Mouse (Mus musculus) CD4-positive, CD25-positive, alpha-beta regulatory T cell, adult 2 months (primary cell): ENCODE results near the gene Lima1.
"Not testable (repeated sequence)": the region's sequence is repeated elsewhere in the genome, so short reads cannot be mapped to it uniquely, and the experiment has no call there.

ENCODE experiments used
- DNase-seq: peaks from one replicate; pipeline ENCODE4 v3.0.0-alpha.2; 2012; ENCODE audit warnings: low read depth, low spot score

Gene Lima1

DNA sequence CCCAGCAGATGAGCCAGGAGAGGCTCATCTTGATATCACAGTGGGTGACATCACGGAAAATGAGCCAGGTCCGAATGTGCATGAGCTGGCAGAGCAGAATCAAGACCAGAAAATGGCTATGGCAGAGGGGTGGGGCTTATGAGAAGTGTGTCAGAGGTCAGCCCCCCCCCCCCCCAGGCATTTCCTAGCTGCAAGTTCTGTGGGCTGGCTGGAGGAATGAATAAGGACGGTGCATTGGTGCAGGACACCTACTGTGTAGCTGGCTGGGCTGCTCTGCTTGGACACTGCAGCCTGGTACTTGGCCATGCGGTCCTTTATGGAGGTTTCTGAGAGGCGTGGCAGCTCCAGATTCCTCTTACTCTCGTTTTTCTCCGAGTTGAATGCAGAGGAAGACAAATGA is 69.1 kb downstream of the Lima1 start:
- no peak for DNase-seq

DNA sequence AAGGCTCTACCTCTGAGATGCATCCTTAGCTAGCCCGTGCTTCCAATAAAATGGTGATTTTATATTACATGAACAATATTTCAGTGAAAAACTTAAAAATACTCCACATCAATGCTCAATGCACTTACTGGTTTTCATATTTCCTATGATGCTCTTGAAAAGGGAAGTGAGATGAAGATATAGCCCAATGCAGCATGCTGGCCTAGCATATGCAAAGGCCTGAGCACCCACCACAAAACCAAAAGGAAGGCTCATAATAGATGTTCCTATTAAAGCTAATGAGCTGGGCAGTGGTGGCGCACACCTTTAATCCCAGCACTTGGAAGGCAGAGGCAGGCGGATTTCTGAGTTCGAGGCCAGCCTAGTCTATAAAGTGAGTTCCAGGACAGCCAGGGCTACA is 69.6 kb downstream of the Lima1 start:
- no peak for DNase-seq

DNA sequence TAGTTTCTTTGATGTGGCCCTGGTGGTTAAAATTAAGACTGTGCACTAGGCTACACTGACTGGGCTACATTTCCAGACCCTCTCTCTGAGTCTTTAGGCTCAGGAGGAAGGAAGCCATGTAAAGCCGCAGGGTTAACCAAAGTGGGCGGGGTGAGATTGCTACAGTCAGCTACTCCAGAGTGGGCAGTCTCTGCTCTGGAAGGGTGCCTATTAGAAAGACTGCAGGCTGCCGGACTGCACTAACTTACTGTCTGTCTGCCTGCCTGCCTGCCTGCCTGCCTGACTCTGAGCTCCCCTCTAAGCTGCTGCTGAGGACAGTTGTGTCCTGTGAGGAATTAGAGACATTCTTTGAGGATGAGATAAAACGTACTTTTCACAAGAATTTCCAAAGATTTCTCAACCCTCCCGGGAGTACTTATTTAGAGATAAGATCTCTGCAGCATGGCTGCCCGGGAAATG is 72.0 kb downstream of the Lima1 start:
- DNase-seq, result peak; percentile 46

DNA sequence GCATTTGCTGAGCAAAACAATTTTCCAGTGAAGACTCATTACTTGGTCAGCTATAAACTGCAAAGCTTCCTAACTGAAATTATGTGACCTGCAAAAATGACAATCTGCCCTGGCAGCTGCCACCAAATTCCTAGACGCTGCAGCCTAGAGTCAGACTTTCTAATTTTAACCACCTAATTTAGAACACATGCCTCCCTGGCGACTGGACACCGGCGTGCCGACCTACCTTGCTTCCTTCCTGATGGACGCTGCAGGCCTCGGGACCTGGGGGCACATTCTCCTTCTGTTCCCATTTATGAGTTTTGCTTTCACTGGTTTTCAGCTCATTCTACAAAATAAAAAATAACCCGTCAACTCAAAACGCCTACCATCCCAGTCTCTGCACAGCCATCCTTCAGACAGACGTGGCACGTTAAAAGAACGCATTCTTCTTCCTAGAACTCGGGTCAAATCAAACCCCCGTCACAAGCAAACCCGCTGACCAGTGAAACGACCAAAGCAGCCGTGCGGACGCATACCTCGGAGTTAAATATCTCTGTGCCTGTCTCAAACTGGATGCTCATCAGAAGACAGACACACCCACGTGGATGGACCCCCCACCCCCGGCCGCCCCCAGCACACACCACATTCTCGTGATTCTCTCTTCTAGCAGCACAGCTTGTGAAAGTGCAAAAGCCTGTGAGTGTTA is 73.2 kb downstream of the Lima1 start:
- DNase-seq, result no peak

DNA sequence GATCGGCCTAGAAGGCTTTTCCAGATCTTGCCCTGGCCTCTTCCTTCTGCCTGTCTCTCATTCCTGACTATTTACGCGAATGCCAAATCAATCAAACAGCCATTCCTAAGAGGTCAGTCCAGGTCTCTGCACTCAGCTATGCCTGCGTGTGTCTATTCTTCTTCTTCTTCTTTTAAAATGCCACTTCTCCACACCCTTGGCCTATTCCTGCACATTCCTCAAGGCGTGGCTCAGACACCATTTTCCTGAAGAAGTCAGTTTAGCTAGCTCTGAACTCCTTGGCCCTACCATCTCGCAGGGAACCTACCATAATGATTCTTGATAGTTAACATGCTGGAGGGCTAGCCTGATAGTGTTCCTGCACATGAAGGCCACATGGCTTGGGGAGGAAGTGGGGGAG is 75.5 kb downstream of the Lima1 start:
- no peak for DNase-seq

DNA sequence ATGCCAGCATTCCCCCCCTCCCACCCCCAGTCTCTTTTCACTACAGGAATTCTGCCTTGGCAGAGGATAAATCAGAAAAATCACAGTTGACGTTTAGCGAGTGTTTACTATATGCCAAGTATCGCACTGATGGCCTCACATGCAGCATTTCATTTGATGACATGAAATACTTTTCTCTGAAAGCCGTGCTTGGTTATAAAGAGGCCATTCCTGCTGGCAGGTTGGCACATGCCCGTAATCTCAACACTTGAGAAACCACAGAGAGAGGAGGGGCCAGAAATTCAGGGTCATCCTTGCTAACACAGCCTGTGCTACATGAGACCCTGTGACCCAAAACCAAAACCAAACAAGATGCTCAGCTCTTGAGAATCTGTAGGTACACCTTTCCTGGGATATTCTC is 77.4 kb downstream of the Lima1 start:
- no peak for DNase-seq

DNA sequence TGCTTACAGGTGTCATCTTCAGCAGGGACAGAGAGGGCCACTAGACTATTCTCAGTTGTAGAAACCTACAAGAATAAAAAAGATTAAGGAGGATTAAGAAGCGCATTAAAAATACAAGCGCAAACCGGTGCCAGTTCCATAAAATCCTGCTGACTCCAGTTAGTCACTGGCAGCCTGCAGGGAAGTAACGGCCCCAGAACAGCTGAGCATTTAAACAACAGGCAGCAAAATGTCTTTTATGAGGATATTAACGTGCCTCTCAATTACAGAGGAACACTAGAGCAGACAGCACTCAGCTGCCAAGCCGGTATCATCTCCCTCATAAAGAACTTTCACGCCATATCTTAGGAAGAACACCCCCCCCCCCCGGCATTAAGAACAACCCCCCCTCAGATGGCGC is 78.5 kb downstream of the Lima1 start:
- no peak for DNase-seq

DNA sequence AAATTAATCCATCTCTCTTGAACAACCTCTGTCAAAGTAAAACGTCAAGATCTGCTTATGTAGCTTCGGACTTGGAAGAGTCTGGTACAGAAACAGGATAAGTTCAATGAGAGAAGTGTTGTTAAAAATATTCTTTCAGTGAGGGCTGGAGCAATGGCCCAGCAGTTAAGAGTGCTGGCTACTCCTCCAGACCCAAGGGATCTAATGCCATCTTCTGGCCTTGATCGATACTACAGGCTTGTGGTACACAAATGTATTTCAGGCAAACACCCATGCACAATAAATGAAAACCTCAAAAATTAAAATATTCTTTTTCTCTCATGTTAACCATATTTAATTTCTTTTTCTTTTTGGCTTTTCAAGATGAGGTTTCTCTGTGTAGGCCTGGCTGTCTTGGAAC is 79.2 kb downstream of the Lima1 start:
- DNase-seq, result peak; percentile 40

DNA sequence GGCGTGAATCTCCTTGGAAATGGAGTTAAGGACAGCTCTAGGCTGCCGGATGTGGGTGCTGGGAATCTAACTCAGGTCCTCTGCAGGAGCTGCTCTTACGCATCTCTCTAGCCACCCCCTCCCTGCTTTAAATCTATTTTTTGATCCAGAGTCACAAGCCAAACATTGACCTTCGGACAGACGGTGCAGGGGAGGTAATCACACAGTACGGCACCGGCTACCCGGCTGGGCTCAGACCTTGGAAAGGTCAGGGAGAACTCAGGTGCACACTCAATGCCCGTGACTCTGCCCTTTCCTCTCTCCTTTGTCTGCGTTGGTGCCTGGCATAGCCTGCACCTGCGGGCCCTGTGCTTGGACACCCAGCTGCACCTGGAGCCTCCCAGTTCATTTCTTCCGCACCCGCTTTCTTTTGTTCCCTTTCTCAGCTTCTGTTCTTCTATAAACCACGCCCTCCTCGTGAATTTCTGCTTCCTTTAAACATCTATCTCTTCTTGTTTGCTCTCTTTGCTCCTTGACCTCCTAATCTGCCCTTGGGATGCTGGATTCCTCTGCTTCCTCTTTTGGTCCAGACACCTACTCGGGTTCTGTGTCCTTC is 82.9 kb downstream of the Lima1 start:
- DNase-seq, result no peak

DNA sequence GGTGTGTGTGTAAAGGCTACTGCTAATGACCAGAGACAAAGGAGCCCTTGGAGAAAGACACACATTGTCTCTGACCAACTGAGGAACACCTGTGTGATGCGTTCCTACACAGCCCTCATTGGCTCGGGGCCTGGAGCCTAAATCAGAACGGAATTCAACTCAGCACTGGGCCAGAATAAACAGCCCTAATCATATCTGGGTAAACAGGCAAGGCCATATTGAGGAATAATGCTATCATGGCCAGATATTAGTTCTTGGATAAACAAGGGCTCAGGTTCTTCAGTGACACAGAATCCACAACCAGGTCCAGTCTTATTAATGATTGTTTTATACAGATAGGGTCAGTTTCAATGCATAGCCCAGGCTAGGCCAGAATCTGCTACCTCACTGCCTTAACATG is 84.3 kb downstream of the Lima1 start:
- no peak for DNase-seq

DNA sequence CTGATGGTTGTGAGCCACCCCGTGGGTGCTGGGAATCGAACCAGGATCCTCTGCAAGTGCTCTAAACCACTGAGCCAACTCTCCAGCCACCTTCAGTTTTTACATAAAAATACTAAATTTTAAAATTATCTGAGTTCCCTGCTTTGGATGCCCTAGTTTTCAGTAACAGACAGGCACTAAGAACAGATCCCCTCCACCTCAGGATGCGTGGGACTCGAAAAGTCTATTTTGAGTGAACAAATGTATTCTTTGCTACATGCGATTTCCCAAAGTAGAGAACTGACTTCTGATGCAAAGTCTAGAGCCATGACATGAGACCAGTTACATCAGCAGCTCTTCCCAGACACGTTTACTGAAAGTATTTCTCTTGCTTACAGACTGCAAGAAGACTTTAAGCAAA is 84.8 kb downstream of the Lima1 start:
- no peak for DNase-seq

DNA sequence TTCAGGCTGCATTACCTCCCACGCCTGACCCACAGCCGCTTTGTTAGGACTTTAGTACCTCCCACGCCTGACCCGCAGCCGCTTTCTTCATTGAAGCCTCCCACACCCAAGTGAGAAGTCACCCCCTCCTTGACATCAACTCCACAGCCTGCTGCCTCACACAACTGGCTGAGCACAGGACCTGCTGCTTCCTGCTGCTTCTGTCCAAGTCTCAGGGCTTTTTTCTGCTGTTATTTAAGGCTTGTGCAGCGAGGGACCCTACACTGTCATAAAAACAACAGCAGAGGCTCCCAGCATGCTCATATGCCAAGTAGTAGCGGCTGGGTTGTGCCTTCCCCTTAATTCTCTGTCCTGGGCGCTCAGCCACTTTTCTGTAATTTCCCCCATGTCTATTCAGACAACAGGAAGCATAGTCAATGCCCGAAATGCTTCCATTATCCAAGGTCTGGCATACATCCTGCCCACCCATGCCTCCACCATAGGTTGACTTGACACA is 87.6 kb downstream of the Lima1 start:
- peak; percentile 54 for DNase-seq

DNA sequence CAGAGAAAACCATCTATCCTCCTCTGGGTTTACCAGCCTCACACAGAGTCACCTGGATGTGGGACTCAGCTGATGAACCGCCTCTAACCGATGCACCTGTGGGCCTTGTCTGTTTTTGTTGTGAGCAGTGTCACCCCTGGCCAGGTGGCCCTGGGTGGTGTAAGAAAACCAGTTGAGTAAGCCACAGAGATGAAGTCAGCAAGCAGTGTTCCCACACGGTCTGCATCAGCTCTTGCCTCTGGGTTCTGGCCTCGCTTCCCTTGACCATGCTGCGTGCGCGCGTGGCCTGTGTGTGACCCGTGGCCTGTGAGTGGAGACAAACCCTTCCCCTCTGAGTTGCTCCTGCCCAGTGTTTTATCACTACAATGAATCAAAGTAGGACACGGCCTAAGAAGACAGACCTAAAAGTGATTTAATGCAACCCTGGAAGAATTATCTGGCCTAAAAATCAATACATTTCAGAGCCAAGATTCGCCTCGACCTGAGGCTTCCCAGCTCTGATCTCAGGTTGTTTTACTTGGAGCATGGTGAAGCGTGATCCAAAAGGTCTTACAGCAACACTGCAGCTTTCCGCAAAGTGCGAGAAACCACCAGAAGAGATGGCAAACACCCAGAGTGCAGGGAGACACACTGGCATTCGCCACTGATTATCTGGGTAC is 96.5 kb downstream of the Lima1 start:
- DNase-seq, result no peak

DNA sequence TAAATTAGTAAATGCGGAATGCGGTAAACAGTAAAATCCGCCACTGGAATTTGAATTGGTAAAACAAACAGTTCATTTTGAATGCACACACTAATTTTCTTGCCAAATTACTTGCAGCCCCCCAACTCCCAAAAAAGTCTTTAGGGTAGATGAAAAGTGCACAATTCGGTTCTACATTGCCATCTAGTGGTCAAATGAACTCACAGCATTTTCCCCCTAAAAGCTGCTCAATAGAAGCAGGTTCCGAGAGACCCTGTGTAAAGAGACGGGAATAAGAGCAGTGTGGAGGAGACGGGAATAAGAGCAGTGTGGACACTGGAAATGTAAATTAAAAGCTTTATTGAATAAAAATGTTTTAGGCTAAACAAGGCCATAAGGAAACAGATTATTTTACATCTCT is 97.1 kb downstream of the Lima1 start:
- peak; percentile 72 for DNase-seq

DNA sequence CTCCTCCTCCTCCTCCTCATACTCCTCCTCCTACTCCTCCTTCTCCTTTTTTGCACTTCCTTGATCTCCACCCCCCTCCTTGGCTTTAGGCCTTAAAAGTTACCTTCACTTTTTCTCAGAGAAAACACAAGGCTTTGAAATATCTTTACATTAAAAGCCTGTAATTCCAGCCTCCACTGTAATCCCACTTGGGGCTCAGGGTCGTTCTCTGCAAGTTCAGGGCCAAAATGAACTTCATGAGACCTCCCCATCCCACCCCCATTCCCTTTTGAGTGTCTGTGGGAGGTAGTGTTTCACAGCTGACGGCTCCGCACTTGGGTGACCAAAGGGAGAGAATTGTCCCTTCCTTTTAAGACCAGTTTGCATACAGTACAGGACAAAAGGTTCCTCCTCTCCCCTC is 102.3 kb downstream of the Lima1 start:
- DNase-seq, result no peak

DNA sequence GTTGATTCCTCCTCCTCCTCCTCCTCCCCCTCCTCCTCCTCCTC is 102.6 kb downstream of the Lima1 start, which contains the start of gene Cers5:
Gene Cers5, minus strand, starts transcription at position 5 of the 44 bp plus-strand sequence.
- not testable (repeated sequence) for DNase-seq

DNA sequence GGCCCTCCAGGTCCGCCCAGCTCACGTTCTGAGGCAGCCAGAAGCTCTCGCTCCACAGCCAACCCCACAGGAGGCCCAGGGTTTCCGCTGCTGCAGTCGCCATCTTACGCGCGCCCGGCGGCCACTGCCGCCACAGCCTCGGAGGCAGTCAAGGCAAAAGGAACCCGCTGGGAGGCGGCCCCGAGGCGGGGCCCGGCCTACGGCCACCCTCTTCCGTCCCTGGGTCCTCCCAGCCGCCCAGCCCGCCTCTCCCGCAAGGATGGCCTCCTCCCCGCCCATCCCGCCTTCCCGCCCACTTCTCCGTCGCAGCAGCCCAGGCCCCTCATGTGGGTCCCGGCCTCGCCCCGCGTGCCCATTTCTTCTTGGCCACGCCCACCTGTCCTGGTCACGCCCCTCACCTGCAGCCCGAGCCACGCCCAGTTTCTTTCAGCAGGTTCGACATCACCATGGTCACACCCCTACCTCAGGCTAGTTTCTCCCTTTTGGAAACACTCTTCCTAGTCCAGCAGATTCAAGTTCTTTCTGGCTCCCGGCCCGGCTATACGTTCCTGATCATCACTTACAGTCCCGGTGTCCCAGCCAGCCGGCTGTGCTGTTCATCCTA is 102.9 kb downstream of the Lima1 start:
- peak; percentile 93 for DNase-seq

DNA sequence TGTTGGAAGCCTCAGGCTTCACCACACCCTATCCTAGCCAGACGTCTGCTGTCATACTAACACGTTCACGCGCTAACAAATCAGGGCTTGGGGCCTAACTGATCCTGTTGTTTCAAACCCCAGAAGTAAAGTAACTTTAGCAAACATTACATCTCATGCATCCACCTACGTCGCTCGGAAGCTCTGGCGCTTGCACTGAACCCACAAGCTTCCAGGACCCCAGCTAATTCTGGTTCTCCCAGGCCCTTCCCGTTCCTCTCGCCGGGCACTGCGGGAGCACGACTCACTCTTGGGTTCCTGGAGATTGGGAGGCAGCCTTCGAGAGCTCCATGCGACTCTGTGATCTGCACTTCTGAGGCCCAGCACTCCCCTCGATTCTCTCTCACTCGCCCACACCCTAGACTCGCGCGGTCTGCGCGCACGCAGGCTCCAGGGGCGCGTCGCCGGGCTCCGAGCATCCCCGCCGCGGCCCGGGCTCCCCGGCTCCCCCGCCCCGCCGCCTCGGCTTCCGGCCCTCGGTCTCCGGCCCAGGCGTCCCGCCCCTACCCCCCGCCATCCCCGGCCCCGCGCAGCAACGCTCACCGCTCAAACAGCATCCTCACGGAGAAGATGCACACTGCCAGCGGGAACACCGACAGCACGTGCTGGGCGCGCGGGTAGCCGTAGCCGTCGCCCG is 103.5 kb downstream of the Lima1 start:
- peak; percentile 56 for DNase-seq

DNA sequence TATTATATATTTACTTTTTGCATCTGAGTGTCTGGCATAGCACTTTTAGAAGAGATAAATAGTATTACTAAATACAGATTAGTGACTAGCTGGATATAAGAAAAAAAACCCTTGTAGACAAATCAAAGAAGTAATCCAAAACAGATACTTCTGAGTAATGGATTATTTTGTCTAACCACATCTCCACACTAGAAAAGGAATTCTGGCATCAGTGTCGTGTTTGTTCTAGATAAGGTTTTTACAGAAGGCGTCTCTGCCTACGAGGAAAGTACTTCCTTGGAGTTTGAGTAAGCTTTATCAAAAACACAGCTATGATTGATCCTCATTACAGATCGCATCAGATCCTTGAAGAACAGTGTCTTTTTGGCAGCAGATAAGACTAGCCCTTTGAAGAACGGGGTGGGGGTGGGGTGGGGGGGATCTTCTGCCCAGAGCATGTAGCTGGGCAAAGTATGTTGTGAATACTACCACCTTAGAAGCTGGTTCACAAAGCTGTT is 104.2 kb downstream of the Lima1 start:
- no peak for DNase-seq

DNA sequence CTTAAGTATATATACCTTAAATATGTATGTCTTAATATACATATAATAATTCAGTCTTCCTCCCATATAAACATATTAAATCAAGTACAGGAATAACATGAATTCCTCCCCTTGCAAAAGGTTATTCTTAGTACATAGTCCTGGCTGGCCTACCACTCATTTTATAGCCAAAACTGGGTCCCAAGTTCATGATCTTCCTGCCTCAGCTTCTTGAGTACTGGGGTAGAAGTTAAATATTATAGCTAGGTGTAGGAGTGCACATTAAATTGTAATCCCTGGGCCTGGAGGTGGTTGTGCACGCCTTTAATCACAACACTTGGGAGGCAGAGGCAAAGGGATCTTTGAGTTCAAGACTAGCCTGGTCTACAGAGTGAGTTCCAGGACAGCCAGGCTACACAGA is 106.5 kb downstream of the Lima1 start:
- DNase-seq, result no peak

DNA sequence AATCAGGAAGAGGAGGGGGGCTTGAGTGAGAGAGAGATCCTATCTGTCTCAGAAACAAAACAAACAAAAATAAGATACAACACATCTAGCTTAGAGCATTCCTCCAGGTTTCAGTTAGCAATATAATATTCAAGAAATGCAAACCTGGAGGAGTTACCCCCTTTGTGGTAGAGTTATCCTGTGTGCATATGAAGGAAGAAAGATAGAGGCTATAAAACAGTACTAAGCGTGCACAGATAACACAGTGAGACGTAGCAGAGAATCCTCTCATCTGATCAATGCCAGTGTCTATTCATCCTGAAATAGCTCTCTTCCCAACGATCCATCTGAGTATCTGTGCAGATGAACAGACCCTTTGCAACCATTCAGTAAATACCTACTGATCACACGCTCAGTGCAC is 107.8 kb downstream of the Lima1 start:
- no peak for DNase-seq

DNA sequence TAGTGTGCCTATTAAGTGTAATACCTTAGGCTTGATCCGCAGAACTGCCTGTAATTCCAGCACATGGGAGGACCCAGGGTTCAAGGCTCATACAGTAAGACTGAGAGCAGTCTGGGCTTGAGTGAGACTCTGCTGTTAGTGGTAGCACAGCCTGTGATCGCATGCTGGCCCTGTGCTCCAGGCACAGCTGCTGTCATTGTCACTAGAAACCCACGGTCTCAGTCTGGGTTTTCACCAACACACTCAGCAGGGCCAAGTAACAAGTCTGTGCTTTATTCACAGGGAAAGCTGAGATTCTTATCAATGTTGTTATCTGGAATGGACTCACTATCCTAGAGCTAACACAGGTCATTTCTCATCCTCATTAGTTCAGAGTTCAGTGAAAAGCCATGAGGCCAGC is 121.1 kb downstream of the Lima1 start:
- DNase-seq, result no peak
